Mouse (Mus musculus): ENCODE measurements at regions not wholly inside any gene's neighbourhood (a gene's known extent, or its start where the extent isn't known, plus 50 kb on each side); places are given as distances from the start of the nearest gene placed in this dataset.

DNA sequence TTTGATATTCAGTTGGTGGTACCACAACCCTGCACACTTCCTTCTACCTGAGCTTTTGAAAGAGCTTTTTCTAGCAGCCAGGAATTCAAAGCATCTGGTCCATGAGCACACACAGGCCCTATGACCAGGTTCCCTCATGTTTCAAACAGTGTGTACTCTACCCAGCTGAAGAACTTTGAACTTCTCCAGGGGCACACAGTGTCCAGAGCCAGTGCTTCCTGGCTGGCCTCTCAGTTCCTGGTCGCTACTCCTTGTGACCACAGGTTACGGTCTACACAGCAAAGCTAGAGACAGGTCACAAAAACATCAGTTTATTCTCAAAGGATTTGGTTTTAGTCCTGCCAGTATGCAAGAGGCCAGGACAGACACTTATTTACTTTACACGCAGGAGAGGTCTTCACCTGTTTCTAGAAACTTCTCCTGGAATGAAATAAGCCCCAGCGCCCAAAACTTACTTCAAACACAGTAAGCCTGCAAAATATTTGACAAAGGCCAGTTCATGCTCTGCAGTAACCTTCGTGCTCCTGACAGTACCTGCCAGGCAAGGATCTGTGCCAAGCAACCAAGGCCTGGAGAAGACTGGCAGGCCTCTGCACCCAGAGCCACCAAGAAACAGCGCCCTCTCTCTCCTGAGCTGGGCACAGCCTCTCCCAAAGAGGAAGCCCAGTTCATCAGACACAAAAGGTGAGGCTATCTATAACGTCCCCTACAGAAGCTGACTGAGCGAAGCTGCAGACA lies 124.5 kb upstream of the Dio3 start:
- TF ChIP-seq POLR2A (IDR thresholded peaks at IDR 0.05; ENCODE audit: control insufficient read depth, extremely low read depth, insufficient read depth, low read length, poor library complexity) (no peak), CTCF (IDR thresholded peaks at IDR 0.05; ENCODE audit: borderline replicate concordance, control insufficient read depth, extremely low read depth, insufficient read depth, low read length, poor library complexity) (no peak)

All from thymus, adult 2 months (tissue).